Mouse (Mus musculus) right cerebral cortex, adult 2 months (tissue): ENCODE measurements around the gene Ern1.
A peak's percentile ranks its signal among the peaks of the same experiment; 100 is the strongest.

Source experiments
- DNase-seq, 2 experiments: peaks; one replicate each; pipeline ENCODE4 v3.0.0; 2021 to 2022; ENCODE audit warnings: low spot score in 2 of 2

Gene Ern1

GRCm38 (mm10) chr11:106390757-106391156, 96.9 kb downstream of the Ern1 start:
- DNase-seq = no peak

- no peak for DNase-seq
These were observed 98.0 kb downstream of the Ern1 start for GRCm38 (mm10) chr11:106389611-106390010.

GRCm38 (mm10) chr11:106387791-106388216, 99.8 kb downstream of the Ern1 start, which contains the start of gene Icam2:
Gene Icam2 (minus strand): TSS chr11:106388075.
- no peak for DNase-seq

GRCm38 (mm10) chr11:106387020-106387419, 100.6 kb downstream of the Ern1 start:
- DNase-seq = no peak

- no peak for DNase-seq
These were observed 101.2 kb downstream of the Ern1 start for GRCm38 (mm10) chr11:106386409-106386808.

- DNase-seq = no peak
These were observed 104.4 kb downstream of the Ern1 start for GRCm38 (mm10) chr11:106383051-106383790.

GRCm38 (mm10) chr11:106382424-106382823, 105.2 kb downstream of the Ern1 start:
- DNase-seq = no peak

- no peak for DNase-seq
These were observed 105.8 kb downstream of the Ern1 start for GRCm38 (mm10) chr11:106381883-106382282.

- DNase-seq = no peak
These were observed 106.6 kb downstream of the Ern1 start for GRCm38 (mm10) chr11:106381011-106381410.

- no peak for DNase-seq
These were observed 112.7 kb downstream of the Ern1 start for GRCm38 (mm10) chr11:106374979-106375378.

- DNase-seq = no peak
These were observed 113.1 kb downstream of the Ern1 start for GRCm38 (mm10) chr11:106374559-106374958.

GRCm38 (mm10) chr11:106373998-106374397, 113.7 kb downstream of the Ern1 start:
- no peak for DNase-seq

GRCm38 (mm10) chr11:106366316-106366715, 121.3 kb downstream of the Ern1 start:
- DNase-seq = peak; percentile 75 to 83

GRCm38 (mm10) chr11:106365366-106365765, 122.3 kb downstream of the Ern1 start, which contains the start of gene Prr29:
Gene Prr29 (plus strand): TSS chr11:106365472.
- no peak for DNase-seq

GRCm38 (mm10) chr11:106364712-106365111, 122.9 kb downstream of the Ern1 start:
- DNase-seq = peak in 1 of 2 experiments; percentile 5

GRCm38 (mm10) chr11:106359350-106359749, 128.3 kb downstream of the Ern1 start:
- DNase-seq = no peak

- no peak for DNase-seq
These were observed 132.1 kb downstream of the Ern1 start for GRCm38 (mm10) chr11:106355382-106356128.

- DNase-seq = no peak
These were observed 133.5 kb downstream of the Ern1 start for GRCm38 (mm10) chr11:106354181-106354580.

- DNase-seq = no peak
These were observed 134.5 kb downstream of the Ern1 start, which contains the start of gene Scn4a for GRCm38 (mm10) chr11:106353188-106353587. Gene Scn4a (minus strand): TSS chr11:106353288.

- no peak for DNase-seq
These were observed 135.7 kb downstream of the Ern1 start for GRCm38 (mm10) chr11:106351941-106352340.

- no peak for DNase-seq
These were observed 136.4 kb downstream of the Ern1 start for GRCm38 (mm10) chr11:106351253-106351652.

GRCm38 (mm10) chr11:106350853-106351252, 136.8 kb downstream of the Ern1 start:
- DNase-seq = no peak

- no peak for DNase-seq
These were observed 137.9 kb downstream of the Ern1 start for GRCm38 (mm10) chr11:106349772-106350171.
